Mouse (Mus musculus) gastrocnemius, adult 2 months (tissue): ENCODE measurements around the gene Hoxa13. TPM values are rescaled to one million over a fixed set of nuclear protein-coding genes. Genes with fewer than 3 reads are reported as not detected.

Experiments used
- DNase-seq: peaks from one replicate; pipeline ENCODE4 v3.0.0; 2022
- H3K27ac ChIP-seq: fragments of 200-600 bp; 2 replicates; pipeline ENCODE4 v1.8.1; 2022; ENCODE audit warnings: mild to moderate bottlenecking
- H3K4me3 ChIP-seq: fragments of 200-600 bp; 2 replicates; pipeline ENCODE4 v1.8.1; 2022; ENCODE audit warnings: mild to moderate bottlenecking, moderate library complexity
- CTCF ChIP-seq: fragments of 200-600 bp; IDR thresholded peaks from 2 replicates; pipeline ENCODE4 v1.8.1; 2022; ENCODE audit warnings: antibody characterized with exemption, mild to moderate bottlenecking, moderate library complexity
- intact Hi-C: fragments of 180-260 bp; cut with DNase I; formaldehyde crosslinking; loops from one replicate; pipeline ENCODE4 v1.15.1; 2025
- total RNA-seq, 2 experiments: library from RNA; stranded (reverse); gene quantifications; 2 replicates each; pipeline ENCODE4 v1.2.3; 2021

The Hoxa13 gene
- total RNA-seq, 2 experiments from 2014 or later = 1.5 to 3.8 TPM

DNA sequence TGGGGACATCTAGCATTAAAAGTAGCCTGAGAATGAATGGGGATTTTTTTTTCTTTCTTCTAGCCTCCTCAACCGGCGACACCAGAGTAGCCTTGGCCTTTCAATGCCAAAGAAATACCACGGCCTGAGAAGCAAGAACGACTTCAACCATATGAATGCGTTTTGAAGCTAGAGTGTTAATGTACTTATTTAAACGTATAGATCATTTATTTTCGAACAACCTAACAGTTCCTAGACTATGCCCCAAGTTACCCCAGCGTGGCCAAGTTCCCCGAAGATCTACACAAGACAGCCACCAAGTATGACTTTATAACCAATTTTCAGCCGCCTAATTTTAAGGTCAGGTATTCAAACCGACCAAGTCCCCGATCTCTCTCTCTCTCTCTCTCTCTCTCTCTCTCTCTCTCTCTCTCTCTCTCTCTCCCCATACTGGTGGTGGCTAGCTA, 39.8 kb downstream of the Hoxa13 start:
- no peak for TF ChIP-seq CTCF
- no peak for DNase-seq
- Histone ChIP-seq H3K4me3 (peak overlapping the region; percentile 76), H3K27ac (peak overlapping the region; percentile 93)
- intact Hi-C loops = loop anchor here (2.0 to 5.0 kb wide), 3 partner anchors 344 to 749 kb away; partner anchors contain the start of gene Cbx3

GRCm38 (mm10) chr6:52220003-52220864, 40.4 kb downstream of the Hoxa13 start:
- no peak for TF ChIP-seq CTCF
- peak overlapping the region; percentile 93 for H3K27ac ChIP-seq
- peak overlapping the region; percentile 76 for H3K4me3 ChIP-seq
- intact Hi-C loops = loop anchor here (2.0 to 5.0 kb wide), 3 partner anchors 343 to 748 kb away; partner anchors contain the start of gene Cbx3
- DNase-seq = no peak

DNA sequence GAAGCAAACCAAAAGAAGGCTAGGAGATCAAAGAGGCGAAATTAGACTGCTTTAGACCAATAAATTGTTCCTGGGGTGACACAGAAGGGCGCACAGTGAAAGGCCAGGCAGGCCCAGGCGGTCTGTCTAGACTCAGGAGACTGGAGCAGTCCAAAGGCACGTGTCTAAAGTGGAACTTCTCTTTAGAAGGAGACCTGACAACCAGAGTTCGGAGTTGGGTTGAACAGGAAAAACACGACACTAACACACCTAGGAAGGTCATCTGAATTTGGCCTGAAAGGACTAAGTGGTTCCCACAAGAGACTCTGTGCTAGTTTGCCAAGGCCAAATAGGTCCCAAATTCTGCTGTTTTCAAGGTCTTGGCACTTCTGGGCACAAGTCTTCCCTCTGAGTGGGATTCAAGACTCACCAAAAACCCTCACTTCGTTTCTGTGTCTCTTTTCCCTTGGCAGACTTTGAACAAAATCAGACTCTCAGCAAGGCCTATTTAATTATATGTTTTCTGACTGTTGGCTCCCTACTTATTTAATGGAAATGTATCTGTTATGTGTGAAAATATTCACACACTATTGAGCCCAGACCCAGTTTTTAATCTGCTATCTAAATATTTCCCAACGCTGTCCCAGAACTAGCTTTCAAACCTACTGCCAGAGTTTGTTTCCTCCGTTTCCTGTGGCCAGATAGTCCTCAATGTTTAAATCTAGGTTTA, 41.3 kb downstream of the Hoxa13 start:
- TF ChIP-seq CTCF = no peak
- H3K27ac ChIP-seq = peak overlapping the region; percentile 93
- H3K4me3 ChIP-seq = peak overlapping the region; percentile 76
- no peak for DNase-seq
- intact Hi-C loops = loop anchor here (5.0 kb wide), 1 partner anchor 837 kb away; no protein-coding TSS in a partner anchor

DNA sequence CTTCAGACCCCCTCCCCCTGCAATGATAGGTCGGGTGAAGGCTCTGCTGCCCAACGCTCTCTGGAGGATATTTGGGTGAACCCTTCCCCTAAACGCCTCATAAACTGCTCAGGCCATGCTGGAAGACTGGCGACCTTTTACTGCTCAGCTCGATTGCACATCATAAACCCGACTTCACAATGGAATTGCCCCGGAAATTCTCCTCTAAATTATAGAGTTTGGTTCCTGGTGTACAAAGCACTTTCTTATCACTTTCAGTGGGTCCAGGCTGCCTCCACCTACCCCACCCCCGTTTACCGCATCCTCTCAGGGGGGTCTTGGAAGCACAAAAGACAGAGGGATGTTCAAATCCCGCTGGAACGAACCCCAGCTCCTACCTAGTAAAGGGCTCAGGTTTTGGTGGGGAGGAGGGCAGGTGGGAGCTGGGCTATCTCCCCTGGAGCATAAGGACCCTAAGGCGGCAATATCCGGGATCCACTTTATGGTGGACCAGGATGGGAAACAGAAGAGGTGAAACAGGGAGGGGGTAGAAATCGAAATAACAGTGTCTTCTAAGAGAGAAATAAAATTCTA, 42.0 kb downstream of the Hoxa13 start:
- TF ChIP-seq CTCF = no peak
- Histone ChIP-seq H3K27ac (peak overlapping the region; percentile 93; the same call in 1 of the 2 replicates), H3K4me3 (no peak overlapping the region)
- intact Hi-C loops = loop anchor here (5.0 kb wide), 1 partner anchor 836 kb away; no protein-coding TSS in a partner anchor
- DNase-seq = no peak

DNA sequence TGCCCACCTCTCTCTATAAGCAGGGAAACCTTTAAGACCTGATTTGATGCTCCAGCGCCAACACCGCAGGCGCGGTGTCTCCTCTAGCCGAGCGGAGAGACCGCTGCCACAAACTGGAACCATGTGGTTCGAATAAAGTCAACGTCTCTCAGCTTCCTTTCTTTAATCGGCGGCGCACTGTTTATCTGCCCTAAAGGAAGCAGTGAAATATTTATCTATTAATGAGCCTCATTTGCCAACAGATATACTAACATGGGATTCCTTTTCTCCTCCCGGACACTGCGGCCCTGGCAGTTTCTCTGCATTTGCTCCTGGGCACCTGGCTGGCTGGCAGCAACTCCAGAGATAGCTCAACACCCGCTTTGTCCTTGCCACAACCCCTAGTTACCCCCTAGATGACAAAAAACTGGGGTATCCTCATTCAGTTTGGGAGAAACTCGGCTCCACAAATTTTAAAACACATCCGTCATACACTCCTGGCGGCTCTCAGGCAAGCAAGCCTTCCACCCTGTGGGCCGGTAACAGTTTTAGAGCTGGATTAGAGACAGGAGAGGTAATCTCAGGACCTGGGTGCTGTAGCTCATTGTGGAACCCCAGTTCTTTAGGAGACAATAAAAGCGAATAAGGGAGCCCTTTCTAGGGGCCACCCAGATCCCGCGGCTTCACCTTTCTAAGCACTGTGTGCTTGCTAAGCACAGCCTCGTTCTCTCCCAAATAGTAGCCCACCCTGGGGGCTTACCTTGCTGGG, 42.6 kb downstream of the Hoxa13 start:
- Histone ChIP-seq H3K4me3 (peak overlapping the region; percentile 78), H3K27ac (peak overlapping the region; percentile 91)
- intact Hi-C loops = loop anchor here (5.0 kb wide), 1 partner anchor 836 kb away; no protein-coding TSS in a partner anchor
- TF ChIP-seq CTCF = no peak
- no peak for DNase-seq

- DNase-seq = peak; percentile 94
These were observed 43.3 kb downstream of the Hoxa13 start for GRCm38 (mm10) chr6:52217459-52217768.

GRCm38 (mm10) chr6:52216691-52217458, 43.8 kb downstream of the Hoxa13 start:
- peak overlapping the region; percentile 78 for H3K4me3 ChIP-seq
- peak; percentile 74 for DNase-seq
- TF ChIP-seq CTCF = no peak
- H3K27ac ChIP-seq = peak overlapping the region; percentile 91
- intact Hi-C loops = loop anchor here (5.0 kb wide), 1 partner anchor 835 kb away; no protein-coding TSS in a partner anchor

More at GRCm38 (mm10) chr6:52217459-52217768, 43.3 kb downstream of the Hoxa13 start:
- Histone ChIP-seq H3K4me3 (peak overlapping the region; percentile 78), H3K27ac (peak overlapping the region; percentile 91)
- no peak for TF ChIP-seq CTCF
- intact Hi-C loops = loop anchor here (5.0 kb wide), 1 partner anchor 835 kb away; no protein-coding TSS in a partner anchor

- H3K4me3 ChIP-seq = peak overlapping the region; percentile 78
- no peak for TF ChIP-seq CTCF
- peak overlapping the region; percentile 91 for H3K27ac ChIP-seq
- intact Hi-C loops = loop anchor here (5.0 kb wide), 1 partner anchor 834 kb away; no protein-coding TSS in a partner anchor
- DNase-seq = peak; percentile 16
These were observed 44.7 kb downstream of the Hoxa13 start for GRCm38 (mm10) chr6:52215771-52216535.

DNA sequence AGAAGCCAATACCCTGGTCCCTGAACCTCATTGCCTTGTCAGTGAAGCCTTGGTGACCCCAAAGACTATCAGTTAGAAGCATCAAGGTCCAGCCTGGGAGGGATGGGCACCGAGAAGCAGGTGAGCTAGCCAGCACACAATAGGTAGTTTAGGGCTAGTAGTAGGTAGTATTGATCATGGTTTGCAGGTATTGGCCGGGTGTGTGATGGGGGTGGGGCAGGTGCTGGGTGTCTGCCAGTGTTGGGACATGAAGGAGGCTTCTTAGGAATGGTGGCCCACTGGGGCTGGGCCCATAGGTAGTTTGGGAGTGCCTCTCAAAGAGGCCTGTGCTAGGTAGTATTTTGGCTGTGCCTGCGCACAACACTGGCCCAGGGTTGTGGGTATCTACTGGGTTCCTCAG, 45.6 kb downstream of the Hoxa13 start:
- DNase-seq = peak; percentile 24
- Histone ChIP-seq H3K27ac (no peak overlapping the region), H3K4me3 (no peak overlapping the region)
- intact Hi-C loops = loop anchor here (5.0 kb wide), 1 partner anchor 833 kb away; no protein-coding TSS in a partner anchor
- TF ChIP-seq CTCF = no peak

GRCm38 (mm10) chr6:52214271-52214670, 46.4 kb downstream of the Hoxa13 start:
- Histone ChIP-seq H3K27ac (peak overlapping the region; percentile 97), H3K4me3 (no peak overlapping the region; the same call in 1 of the 2 replicates)
- intact Hi-C loops = no loop called here
- TF ChIP-seq CTCF = no peak
- DNase-seq = no peak
